Mouse (Mus musculus): ENCODE data around the gene Ank3.

Gene Ank3

DNA sequence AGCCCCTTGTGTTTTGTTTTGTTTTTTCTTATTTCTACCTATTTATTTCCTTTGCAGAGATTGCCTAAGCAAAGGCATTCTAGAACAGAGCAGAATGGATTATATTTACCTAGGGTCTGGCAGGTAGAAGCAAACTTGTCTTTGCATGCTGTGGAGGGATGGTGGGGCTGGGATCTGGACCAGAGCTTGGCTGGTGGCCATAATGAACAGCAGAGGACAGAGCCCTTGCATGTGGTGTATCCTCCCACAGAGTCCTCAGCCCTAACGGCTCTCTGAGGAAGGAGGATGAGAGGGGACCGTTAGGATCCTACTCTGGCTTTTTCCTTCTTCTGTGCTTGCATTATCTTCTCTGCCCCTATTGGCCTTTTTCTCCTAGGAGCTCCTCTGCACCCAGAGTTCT, 79.1 kb downstream of the Ank3 start:
- in situ Hi-C loops (cut with MboI), result no loop called here

DNA sequence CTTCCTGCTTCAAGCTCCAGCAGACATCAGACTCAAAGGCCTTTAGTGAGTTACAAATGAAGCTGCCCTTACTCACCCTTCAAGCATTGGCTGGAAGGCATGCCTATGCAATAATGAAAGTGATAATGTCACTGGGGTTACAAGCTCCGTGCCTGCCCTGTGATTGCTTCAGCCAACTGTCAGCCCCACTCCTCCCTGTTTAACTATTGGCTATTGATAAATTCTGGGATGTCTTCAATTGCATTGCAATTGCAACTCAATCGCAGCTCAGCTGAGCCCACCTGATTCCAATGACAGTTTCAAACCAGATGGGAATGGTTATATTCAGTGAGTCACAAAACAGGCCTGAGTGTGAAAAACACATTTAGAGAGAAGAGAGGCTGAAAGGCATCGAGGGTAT, 80.3 kb downstream of the Ank3 start:
- in situ Hi-C loops (cut with MboI), result no loop called here

DNA sequence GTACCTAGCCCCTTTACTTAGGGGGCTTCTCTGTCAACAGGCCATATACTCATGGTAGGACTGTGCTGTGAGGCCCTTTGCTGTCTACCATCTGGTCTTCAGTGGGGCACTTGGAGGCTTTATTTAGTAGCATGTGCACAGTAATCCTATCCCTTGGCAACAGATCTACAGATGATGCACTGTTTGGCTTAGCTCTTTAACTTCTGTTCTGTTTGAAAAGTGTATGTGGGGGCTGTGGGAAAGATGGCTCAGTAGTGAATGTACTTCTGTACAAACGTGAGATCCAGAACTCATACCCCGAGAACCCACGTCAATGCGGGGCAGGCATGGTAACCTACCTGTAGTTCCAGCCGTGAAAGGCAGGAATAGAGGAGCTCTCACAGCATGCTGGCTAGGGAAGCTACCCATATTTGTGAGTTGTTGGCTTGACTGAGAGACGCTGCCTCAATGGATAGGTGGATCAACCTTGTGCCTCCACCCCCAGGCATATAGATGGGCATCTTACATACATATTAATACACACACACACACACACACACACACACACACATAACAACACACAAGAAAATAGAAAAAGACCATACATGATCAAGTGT, 86.7 kb downstream of the Ank3 start:
- in situ Hi-C loops (cut with MboI), result no loop called here

DNA sequence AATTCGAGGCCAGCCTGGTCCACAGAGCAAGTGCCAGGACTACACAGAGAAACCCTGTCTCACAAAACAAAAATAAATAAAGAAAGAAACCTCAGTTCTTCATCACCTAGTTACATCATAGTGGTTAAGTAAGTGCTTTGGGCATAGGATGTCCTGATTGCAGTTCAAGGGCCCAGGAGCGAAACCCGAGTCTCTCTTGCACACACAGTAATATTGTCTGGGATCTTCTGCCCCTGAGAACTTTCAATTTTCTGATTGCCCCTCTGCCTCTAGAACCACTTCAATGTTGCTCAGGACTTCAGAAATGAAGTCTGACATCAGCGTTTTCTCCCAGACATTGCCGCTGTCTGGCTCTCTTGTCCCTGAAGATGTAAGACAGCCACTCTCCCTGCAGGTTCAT, 91.6 kb downstream of the Ank3 start:
- in situ Hi-C loops (cut with MboI), result no loop called here

DNA sequence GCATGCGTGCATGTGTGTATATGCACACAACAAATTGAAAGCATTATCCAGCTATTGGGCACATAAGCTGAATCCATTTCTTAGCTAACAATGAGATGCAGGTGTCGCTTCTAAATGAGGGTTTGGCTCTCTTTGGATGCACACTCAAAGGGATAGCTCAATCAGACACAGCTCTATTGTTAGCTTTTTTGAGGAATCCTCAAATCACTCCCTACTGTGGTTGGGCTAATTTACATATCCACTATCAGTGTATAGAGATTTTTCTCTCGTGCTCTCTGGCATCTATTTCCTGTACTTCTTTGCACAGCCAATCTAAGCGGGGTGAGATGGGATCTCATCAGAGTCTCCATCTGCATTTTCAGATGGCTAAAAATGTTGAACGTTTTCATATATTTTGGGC, 93.4 kb downstream of the Ank3 start:
- in situ Hi-C loops (cut with MboI), result no loop called here

DNA sequence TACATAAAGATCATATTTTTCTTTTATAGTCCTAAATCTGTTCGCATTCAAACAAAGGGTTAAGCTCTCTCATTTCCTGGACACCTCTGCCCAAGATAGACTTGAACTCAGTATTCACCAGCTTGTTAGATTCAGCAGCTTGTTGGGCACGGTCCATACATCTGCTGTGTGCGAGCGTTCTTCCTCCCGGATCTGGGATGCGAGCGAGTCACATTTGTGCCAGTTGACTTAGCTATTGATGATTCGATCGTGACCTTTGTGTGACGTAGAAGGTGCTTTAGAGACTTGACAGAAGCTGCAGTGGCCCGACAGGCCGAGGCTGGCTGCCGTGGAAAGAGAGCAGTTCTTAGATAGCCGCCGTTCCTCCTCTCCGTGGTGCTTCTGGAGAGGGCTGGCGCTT, 98.8 kb downstream of the Ank3 start:
- in situ Hi-C loops (cut with MboI), result no loop called here

DNA sequence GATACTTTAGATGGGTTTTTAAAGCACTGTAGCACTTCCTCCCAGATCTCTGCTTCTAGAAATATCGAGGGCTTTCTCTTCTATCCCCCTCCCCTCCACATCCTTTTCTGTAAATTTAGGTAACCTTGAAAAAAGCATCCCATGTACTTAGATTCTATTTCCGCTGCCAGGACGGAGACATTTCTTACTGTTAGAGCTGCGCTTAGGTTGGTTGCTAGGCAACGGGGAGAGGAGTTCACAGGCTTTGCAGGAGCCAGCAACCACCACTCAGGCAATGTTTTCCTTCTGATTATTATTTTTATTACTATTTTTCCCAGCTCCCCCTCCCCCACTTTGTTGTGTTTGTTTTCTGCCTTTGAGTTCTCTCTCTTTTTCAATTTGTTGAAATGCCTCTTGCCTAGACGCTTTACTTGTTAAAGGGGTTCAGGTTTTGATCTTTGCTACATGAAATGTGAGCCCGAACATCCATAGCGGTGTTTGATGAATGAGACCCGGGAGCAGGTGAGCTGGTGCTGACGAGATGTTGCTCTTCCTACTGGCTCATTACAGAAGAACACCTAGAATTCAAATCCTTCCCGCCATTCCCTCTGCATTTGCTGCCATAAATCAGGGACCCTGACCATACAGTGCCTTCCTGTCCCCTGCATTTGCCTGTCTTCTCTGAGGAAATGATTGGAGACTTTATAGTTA, 101.7 kb downstream of the Ank3 start:
- in situ Hi-C loops (cut with MboI), result no loop called here

DNA sequence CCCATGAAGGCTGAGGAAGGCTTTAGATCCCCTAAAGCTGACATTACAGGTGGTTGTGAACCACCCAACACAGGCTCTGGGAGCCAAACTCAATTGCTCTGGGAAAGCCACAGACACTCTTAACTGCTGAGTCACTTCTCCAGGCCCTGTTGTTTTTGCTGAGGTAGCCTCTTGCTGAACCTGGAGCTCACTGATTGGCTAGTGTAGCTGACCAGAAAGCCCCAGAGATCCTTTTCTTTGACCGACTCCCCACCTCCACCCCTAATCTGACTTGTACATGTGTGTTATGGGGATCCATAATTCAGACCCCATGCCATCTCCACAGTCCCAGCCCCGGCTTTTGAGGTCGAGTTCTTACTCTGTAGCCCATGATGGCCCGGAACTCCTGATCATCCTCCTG, 105.2 kb downstream of the Ank3 start:
- in situ Hi-C loops (cut with MboI), result no loop called here

DNA sequence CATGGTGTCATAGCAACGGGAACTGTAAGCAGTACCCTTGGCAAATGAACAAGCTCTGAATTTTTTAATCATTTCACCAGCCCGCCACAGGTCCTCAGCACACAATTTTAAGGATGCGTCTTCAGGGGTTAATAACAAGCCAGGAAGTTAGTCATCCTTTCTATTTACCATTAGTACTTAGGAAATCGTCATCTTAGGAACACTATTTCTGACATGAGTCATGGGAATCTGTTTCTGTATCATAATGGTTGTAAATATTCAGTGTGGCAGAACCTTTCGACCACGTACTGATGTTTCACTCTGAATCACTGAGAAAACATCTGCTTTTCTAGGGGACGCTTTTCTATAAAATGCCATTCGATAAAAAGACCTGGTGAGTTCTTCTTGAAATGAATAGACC, 109.1 kb downstream of the Ank3 start:
- in situ Hi-C loops (cut with MboI), result no loop called here

DNA sequence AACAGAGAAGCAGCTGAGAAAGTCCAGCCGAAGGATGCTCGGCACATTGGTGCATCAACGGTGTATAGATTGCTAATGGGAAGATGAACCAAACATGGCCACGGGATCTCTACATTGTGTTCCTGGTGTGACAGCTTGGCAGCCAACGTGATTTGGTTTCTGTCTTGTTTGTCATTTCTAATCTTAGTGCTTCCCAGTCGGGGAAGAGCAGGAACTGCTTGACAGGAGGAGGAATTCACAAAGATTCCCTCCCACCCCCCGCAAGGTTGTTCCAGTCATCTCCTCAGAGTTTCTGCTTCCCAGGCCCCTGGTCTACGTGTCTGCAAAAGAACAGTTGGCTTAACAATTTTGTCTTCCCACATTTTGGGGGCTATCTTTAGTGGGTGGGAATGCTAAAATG, 111.8 kb downstream of the Ank3 start:
- in situ Hi-C loops (cut with MboI), result no loop called here

DNA sequence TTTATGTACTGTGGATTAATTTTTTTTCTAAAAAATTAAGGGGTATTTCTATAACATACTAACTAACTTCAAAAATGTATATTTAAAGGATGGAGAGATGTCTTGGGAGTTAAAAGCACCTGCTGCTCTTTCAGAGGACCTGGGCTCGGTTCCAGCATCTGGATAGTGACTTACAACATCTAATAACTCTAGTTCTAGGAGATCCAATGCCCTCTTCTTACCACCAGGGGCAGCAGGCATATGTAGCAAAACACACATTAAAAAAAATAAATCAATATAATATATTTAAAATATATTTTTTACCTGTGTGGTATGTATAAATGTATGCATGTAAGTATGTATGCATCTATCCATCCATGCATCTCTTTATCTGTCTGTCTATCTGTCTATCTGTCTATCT, 112.7 kb downstream of the Ank3 start:
- in situ Hi-C loops (cut with MboI), result no loop called here

DNA sequence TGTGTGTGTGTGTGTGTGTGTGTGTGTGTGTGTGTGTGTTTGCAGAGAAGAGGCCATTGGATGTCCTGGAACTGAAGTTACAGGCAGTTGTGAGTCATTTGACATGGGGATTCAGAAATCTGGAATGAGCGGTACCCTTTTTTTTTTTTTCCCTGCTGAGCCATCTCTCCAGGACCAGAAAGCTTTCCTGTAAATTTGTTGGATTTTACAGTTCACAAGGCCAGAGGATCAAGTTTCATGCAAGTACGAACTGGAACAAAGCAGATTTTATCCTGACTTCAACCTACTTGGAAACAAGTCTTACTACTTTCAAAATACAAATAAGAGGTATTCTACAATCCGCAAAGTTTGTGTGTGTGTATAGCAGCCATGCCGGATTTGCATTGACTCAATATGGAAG, 123.4 kb downstream of the Ank3 start:
- in situ Hi-C loops (cut with MboI), result no loop called here

DNA sequence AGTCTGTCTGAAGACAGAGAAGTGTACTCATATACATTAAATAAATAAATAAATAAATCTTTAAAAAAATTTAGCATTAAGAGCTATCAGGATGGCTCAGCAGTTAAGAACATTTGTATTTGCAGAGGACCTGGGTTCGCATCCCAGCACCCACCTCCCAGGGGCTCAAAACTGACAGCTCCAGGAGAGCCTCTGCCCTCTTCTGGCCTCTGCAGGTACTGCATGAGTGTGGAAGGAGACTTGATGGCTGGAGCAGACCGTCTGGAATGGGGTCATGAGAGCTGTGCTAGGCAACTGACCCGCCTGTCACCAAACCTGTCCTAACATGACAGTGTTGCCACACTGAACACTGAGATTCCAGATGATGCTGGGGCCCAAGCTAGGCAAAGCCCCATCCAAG, 124.6 kb downstream of the Ank3 start:
- in situ Hi-C loops (cut with MboI), result no loop called here

DNA sequence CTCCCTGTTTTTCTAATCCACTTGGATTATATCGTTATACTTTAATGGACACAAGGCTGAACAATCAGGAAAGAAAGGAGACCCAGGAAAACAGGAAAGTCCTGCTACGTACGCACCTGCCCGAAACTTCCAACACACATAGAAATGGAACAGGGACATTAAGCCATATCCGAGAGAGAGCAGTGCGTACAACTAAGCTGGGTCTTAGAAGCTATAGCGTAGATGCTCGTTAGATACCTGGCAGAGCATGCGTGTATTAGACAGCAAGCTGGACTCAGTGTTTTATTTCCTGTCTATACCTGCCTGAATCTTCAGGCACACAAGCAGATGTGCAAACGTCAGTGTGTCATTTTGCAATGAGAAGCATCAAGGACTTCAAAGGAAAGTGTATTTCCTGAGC, 128.7 kb downstream of the Ank3 start:
- in situ Hi-C loops (cut with MboI), result no loop called here

DNA sequence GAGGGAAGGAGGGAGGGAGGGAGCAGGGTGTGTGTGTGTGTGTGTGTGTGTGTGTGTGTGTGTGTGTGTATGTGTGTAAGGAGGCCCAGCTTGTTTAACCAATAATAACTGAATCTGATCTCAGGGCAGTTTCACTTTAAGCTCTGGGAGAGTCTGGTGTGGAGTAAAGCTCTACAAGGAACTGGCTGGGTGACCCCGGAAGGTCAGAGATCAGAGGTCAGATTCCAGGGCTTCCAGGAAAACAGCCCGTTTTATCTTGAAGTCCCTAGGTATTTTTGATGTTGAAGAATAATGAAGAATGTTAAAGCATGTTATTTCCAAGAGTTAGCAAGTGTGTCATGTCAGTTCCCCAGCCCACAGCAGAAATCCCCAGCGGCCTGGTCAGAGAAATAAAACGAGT, 130.2 kb downstream of the Ank3 start:
- in situ Hi-C loops (cut with MboI), result no loop called here

DNA sequence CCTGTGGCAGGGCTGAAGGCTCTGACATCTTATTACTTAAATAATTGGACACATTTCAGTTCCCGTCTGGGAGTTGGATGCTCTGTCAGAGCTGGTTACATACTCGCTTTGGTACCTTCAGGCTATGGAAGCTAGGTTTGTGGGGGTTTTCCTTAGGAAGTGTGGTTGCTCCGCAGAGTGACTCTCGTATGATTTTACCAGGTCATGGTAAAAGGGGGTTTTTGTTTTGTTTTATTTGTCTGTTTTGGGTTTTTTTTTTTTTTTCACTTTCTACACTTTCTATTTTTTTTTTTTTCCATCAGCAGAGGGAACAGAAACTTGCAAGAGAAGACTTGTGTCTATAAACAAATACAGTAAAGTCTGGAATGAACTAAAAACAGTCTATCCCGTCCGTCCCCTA, 131.8 kb downstream of the Ank3 start:
- in situ Hi-C loops (cut with MboI), result no loop called here

DNA sequence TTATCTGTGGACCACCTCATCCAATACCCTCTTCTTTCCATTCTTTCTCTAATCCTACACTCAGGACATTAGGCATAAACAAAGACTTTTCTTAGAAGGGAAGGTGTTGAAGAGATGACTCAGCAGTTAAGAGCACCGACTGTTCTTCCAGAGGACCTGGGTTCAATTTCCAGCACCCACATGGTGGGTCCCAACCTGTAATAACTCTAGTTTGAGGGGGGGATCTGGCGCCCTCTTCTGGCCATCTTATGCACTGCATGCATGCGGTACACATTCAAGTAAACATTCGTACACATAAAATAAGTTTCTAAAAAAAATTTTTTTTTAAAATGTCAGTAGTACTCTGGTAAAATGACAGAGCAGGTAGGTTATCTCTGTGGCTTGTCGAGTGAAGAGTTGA, 133.0 kb downstream of the Ank3 start:
- in situ Hi-C loops (cut with MboI), result no loop called here

DNA sequence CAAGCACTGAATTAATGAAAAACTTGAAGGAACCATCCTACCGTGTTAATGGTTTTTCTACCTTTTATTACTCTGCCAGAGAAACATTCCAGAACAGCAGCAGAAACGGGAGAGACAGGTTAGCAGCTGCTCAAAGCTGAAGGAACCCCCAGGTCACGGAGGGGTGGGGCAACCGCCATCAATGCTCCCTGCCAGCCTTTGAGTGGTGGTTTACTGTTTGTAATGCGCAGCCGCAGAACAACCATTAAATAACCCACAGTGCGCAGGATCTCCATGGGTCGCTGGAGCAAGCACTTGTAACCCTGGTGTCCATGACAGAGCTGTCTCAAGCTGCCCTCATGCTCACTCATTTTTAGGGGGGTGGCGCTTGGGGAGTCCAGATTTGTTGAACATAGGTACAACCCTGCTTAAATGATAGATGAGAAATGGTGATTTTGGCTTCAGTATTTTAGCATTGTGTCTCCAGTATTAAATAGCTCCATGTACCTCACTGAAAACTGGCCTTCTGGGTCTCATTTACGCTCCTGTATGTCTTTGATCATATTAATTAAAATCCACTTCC, 133.7 kb downstream of the Ank3 start:
- in situ Hi-C loops (cut with MboI), result no loop called here

DNA sequence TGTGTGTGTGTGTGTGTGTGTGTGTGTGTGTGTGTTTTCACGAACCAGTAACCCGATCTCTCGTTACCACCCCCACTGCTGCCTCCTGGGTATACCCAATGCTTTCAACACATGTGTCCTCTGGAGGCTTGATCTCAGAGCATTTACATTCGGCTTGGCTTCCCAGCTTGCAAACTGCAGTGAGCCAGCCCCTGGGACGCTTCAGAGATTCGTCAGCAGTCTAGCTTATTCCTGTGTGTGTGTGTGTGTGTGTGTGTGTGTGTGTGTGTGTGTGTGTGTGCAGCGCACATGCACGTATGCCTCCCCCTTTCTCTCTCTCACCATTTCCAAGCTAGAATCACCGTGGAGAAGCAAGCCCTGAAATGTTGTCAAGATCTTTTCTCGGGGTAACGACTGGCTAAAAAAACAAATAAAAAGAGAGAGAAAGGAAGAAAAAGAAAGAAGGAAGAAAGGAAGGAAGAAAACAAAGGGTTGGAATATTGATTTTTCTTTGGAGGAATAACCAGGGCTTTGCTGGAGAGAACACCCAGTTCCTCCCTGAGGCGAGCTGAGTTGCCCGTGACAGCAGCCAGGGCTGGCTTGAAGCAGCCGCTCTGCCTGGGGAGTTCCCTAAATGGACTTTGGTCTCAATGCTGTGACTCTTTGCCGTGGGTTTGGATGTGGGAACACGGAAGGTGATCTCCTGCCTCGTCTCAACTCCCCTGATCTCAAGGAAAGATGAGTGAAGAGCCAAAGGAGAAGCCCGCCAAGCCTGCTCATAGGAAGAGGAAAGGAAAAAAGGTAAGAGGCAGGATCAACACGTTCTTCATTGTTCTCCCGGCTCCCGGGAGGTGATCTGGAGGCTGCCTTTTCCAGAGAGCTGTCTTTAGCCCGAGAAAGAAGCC, 135.2 kb downstream of the Ank3 start:
- in situ Hi-C loops (cut with MboI), result no loop called here

DNA sequence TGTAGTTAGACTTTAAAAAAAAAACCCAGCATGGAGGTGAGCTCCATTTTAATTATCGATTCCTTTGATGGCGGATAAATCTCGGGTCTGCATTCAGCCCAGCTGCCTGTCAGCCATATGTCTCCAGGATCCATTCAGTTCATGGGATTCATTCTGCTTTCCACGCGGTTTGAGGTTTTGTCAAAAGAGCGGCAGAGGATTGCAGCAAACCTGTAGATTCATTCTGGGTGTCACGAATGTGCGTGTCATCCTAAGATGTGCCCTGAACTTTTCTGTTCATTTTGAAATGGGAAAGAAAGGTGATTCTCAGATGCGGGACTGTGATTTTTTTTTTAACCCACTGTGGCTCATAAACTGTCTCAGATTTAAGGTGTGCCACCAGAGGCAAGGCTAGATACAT, 136.1 kb downstream of the Ank3 start:
- in situ Hi-C loops (cut with MboI), result no loop called here

DNA sequence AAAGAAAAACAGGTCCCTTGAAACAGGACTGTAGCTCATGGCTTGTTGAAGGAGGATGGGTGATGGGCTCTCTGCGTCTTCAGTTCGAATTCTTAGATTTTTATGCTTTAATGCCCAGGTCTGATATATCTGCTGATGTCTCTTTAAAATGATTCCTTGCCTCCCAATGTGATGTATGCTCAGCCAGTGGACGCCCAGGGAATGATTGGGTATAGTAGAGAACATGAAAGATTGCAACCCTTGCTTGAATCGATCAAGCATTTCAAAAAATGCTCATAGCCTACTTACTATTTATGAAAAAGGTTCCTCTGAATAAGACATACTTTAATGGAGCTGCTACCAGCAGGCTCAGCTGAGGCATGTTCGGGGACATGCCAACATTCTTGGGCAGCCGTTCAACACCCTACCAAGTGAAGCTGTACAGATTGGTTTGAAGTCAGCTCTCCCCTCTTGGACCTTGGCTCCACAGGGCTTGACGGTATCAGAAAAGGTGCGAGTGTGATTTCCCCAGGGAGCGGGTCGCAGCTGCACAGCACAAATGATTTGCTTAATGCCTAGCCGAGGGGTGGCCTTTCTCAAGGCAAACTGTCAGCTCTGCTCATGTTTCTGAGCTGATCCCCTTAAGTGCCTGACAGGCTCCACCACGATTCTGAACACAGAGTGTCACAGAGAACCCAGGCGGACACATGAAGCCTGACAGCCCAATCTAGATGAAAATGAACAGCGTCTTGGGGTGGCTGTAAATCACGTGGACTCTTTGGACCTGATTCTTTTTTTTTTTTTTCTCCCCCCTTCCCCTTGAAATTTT, 136.8 kb downstream of the Ank3 start:
- in situ Hi-C loops (cut with MboI), result no loop called here

DNA sequence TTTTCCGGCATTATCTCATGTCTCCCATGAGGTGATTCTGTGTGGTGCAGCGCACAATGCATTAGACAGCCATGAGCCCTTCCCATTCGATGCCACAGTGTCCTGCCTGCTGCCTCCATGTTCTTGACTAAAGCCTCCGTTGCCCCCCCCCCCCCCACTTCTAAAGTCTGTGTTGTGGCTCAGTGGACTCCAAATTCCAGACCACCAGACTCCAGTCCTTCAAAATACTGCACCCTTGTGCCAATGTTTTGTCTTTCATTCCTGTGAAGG, 137.3 kb downstream of the Ank3 start:
- in situ Hi-C loops (cut with MboI), result no loop called here
